Mouse (Mus musculus): Measurements from ENCODE around the gene Snx32. TPM values are rescaled to one million over a fixed set of nuclear protein-coding genes. Genes with fewer than 3 reads are reported as not detected.

The Snx32 gene
- polyA plus RNA-seq (2012; fragmentation: generic; extraction: Trizol), result 7.8 TPM

DNA sequence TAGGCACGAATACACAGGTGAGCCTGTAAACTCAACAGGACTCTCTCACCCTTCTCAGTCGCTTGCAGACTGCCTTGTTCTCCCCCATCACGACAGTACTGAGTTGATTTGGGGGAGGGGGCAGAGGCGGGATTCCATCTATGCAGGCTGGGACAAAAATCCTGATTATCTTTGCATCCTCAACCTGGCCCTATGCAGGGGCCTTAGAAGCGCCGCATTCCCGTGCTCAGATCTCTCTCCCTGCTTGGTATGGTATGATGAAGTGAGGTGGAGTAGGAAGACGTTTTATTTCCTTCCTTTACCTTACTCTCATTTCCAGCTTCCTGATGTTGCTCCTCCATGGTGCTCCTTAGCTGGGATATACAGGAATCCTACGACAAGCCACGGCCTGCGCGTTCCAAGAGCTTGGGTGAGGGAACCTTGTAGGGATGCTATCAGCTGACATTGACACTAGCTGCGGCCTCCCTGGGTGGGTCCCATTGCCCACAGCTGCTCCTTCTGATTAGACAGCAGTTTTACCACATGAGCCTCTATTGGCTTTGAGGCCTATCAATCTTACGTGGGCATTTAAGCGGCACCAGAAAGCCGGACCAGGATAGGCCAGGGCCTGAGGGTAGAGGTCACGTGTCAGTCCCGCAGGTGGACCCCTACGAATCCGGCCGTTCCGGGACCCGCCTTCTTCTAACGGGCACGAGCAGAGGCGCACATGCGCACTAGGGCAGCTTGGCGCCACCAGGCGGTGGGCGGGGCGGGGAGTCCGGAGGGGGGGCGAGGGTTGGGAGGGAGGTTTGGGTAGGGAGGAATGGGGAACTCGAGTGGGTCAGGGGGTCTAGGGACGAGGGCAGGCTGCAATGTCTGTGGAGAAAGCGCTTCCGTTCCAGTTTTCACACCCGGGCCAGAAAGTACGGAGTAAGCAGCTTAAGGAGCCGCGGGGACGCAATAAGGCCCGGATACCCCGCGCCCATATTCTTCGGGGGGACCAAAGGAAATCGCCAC, at the start of gene Snx32:
Gene Snx32 (minus strand): TSS at position 508 of the 996 bp plus-strand sequence.
- Histone ChIP-seq H3ac (ENCODE audit: control insufficient read depth, insufficient read length) (no peak within 1 kb of the TSS), H3K4me3 (peak within 1 kb of the TSS; percentile 30), H3K36me3 (ENCODE audit: control insufficient read depth, insufficient read depth) (no peaks in the 10 kb centered on the region), H3K27me3 (ENCODE audit: control insufficient read depth, insufficient read depth, insufficient read length) (no peaks in the 10 kb centered on the region), H3K79me2 (ENCODE audit: control insufficient read depth, insufficient read depth) (no peaks in the 10 kb centered on the region), H3K4me2 (ENCODE audit: low read depth) (peak within 1 kb of the TSS; percentile 72)
- TF ChIP-seq REST (IDR thresholded peaks at IDR 0.05; ENCODE audit: insufficient read depth, insufficient read length) (no peak), MYOD1 (IDR thresholded peaks at IDR 0.05; ENCODE audit: control insufficient read depth in 1 of 3, insufficient read length in 2 of 3, low read depth in 2 of 3) (peak in 1 of 3 experiments; percentile 14), TCF12 (IDR thresholded peaks at IDR 0.05; ENCODE audit: insufficient read depth, poor library complexity, severe bottlenecking) (no peak), MYOG (IDR thresholded peaks at IDR 0.05; ENCODE audit: control insufficient read depth in 1 of 3, insufficient read depth in 1 of 3, insufficient read length in 2 of 3, low read depth in 2 of 3) (peak in 1 of 3 experiments; percentile 28), E2F4 (IDR thresholded peaks at IDR 0.05; ENCODE audit: insufficient read depth) (no peak), SRF (IDR thresholded peaks at IDR 0.05; ENCODE audit: control insufficient read depth, insufficient read length, low read depth) (no peak), CEBPB (IDR thresholded peaks at IDR 0.05; ENCODE audit: insufficient read depth, poor library complexity, severe bottlenecking) (no peak), POLR2AphosphoS2 (IDR thresholded peaks at IDR 0.05; ENCODE audit: insufficient read length, low read depth) (peak; percentile 45), TCF3 (IDR thresholded peaks at IDR 0.05; ENCODE audit: insufficient read length, low read depth) (no peak), POLR2A (IDR thresholded peaks at IDR 0.05; ENCODE audit: insufficient read length, low read depth) (peak; percentile 51), MAX (IDR thresholded peaks at IDR 0.05; ENCODE audit: low read depth) (no peak), USF1 (IDR thresholded peaks at IDR 0.05; ENCODE audit: low read depth) (peak; percentile 85)

DNA sequence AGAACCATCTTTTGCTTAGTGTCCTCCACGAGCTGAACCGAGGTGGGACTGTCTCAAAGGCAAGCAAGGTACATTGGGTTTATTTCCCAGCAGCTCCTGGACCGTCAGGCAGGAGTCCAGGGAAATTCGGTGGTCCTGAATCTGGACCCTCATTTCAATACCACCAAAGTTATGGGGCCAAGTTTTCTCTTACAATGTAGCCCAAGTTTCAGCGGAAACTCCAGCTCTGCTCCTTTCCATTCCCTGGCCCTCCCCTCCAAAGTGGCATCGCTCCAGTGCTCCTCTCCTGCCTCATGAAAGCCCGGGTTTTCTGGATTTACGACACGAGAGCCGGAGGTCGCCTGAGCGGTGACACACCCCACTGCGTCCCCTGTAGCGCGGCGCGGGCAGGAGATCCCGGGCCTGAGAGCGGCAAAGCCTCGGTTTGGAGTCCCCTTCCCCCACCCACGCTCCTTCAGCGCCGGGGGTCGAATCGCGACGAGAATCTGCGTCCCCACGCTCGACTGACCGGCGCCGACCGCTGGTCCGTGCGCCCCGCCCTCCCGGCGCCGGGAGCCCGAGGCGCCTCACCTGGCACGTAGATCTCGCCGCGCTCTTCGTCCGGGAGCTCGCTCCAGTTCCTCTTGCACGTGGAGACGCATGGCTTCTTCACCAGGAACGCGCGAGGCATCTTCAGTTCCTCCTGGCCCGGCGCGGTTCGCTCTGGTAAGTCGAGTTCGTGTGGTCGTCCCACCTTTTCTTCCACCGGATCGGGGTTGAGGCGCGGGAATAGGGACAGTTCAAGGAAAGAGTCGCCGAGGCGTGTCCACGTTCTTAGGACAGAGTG, 49.5 kb upstream of the Snx32 start:
- no peak overlapping the region for H3K4me3 ChIP-seq
- H3ac ChIP-seq (ENCODE audit: control insufficient read depth, insufficient read length), result no peak overlapping the region
- H3K36me3 ChIP-seq (ENCODE audit: control insufficient read depth, insufficient read depth), result no peaks in the 10 kb centered on the region
- no peak for TF ChIP-seq TCF3 (IDR thresholded peaks at IDR 0.05; ENCODE audit: insufficient read length, low read depth)
- no peak for TF ChIP-seq SRF (IDR thresholded peaks at IDR 0.05; ENCODE audit: control insufficient read depth, insufficient read length, low read depth)
- TF ChIP-seq REST (IDR thresholded peaks at IDR 0.05; ENCODE audit: insufficient read depth, insufficient read length), result no peak
- TF ChIP-seq MYOG (IDR thresholded peaks at IDR 0.05; ENCODE audit: control insufficient read depth in 1 of 3, insufficient read depth in 1 of 3, insufficient read length in 2 of 3, low read depth in 2 of 3), result no peak
- TF ChIP-seq USF1 (IDR thresholded peaks at IDR 0.05; ENCODE audit: low read depth), result no peak
- TF ChIP-seq POLR2A (IDR thresholded peaks at IDR 0.05; ENCODE audit: insufficient read length, low read depth), result no peak
- no peak for TF ChIP-seq POLR2AphosphoS2 (IDR thresholded peaks at IDR 0.05; ENCODE audit: insufficient read length, low read depth)
- no peak for TF ChIP-seq MYOD1 (IDR thresholded peaks at IDR 0.05; ENCODE audit: control insufficient read depth in 1 of 3, insufficient read length in 2 of 3, low read depth in 2 of 3)
- no peak for TF ChIP-seq E2F4 (IDR thresholded peaks at IDR 0.05; ENCODE audit: insufficient read depth)
- no peak for TF ChIP-seq MAX (IDR thresholded peaks at IDR 0.05; ENCODE audit: low read depth)
- no peak for TF ChIP-seq CEBPB (IDR thresholded peaks at IDR 0.05; ENCODE audit: insufficient read depth, poor library complexity, severe bottlenecking)
- peaks cover 54% of the 10 kb centered on the region for H3K27me3 ChIP-seq (ENCODE audit: control insufficient read depth, insufficient read depth, insufficient read length)
- H3K4me2 ChIP-seq (ENCODE audit: low read depth), result no peak overlapping the region
- H3K79me2 ChIP-seq (ENCODE audit: control insufficient read depth, insufficient read depth), result no peaks in the 10 kb centered on the region

DNA sequence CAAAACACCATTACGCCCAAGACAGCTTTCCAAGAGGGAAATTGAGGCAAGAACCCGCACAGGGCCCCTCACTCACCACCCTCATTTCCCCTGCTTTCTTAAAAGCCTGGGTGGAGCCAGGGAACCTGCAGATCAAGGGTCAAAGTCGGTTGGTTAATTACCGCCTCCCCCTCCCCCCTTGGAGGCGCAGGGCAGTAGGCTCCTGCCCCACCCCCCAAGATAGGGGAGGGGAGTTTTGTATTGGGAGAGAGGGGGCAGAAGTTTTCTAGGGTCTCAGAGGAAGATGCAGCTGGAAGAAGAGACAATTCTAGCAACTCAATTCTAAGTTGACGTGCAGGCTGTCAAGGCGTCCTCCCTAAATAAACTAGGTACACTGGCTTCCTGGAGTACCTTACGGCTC, 48.9 kb upstream of the Snx32 start:
- no peaks in the 10 kb centered on the region for H3K36me3 ChIP-seq (ENCODE audit: control insufficient read depth, insufficient read depth)
- H3K4me3 ChIP-seq, result no peak overlapping the region
- H3K79me2 ChIP-seq (ENCODE audit: control insufficient read depth, insufficient read depth), result no peaks in the 10 kb centered on the region
- no peak overlapping the region for H3K4me2 ChIP-seq (ENCODE audit: low read depth)
- TF ChIP-seq CEBPB (IDR thresholded peaks at IDR 0.05; ENCODE audit: insufficient read depth, poor library complexity, severe bottlenecking), result no peak
- TF ChIP-seq MAX (IDR thresholded peaks at IDR 0.05; ENCODE audit: low read depth), result no peak
- no peak for TF ChIP-seq REST (IDR thresholded peaks at IDR 0.05; ENCODE audit: insufficient read depth, insufficient read length)
- no peak for TF ChIP-seq POLR2A (IDR thresholded peaks at IDR 0.05; ENCODE audit: insufficient read length, low read depth)
- no peak for TF ChIP-seq E2F4 (IDR thresholded peaks at IDR 0.05; ENCODE audit: insufficient read depth)
- TF ChIP-seq TCF3 (IDR thresholded peaks at IDR 0.05; ENCODE audit: insufficient read length, low read depth), result no peak
- TF ChIP-seq USF1 (IDR thresholded peaks at IDR 0.05; ENCODE audit: low read depth), result no peak
- TF ChIP-seq MYOD1 (IDR thresholded peaks at IDR 0.05; ENCODE audit: control insufficient read depth in 1 of 3, insufficient read length in 2 of 3, low read depth in 2 of 3), result no peak
- no peak for TF ChIP-seq TCF12 (IDR thresholded peaks at IDR 0.05; ENCODE audit: insufficient read depth, poor library complexity, severe bottlenecking)
- no peak for TF ChIP-seq POLR2AphosphoS2 (IDR thresholded peaks at IDR 0.05; ENCODE audit: insufficient read length, low read depth)
- no peak for TF ChIP-seq MYOG (IDR thresholded peaks at IDR 0.05; ENCODE audit: control insufficient read depth in 1 of 3, insufficient read depth in 1 of 3, insufficient read length in 2 of 3, low read depth in 2 of 3)
- no peak overlapping the region for H3ac ChIP-seq (ENCODE audit: control insufficient read depth, insufficient read length)
- peaks cover 54% of the 10 kb centered on the region for H3K27me3 ChIP-seq (ENCODE audit: control insufficient read depth, insufficient read depth, insufficient read length)

DNA sequence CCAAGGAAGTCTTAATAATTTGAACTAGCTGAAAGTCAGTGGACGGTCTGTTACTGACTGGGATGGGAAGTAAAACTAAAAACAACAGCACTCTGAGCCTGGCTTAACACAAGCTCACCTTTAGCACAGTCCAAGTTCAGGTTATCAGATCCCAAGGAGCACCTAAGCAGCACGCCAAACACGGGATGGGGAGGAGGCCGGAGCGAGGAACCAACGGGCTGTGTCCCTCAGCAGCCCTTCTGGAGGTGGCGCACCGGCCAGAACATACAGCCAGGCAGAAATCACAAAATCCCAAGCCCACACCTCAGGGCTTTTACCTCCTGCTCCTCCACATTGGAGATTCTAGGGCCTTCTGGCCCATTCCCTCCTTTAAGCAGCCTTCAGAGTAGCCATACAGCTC, 48.4 kb upstream of the Snx32 start:
- TF ChIP-seq MYOD1 (IDR thresholded peaks at IDR 0.05; ENCODE audit: control insufficient read depth in 1 of 3, insufficient read length in 2 of 3, low read depth in 2 of 3), result no peak
- no peak for TF ChIP-seq USF1 (IDR thresholded peaks at IDR 0.05; ENCODE audit: low read depth)
- no peak for TF ChIP-seq MAX (IDR thresholded peaks at IDR 0.05; ENCODE audit: low read depth)
- TF ChIP-seq TCF3 (IDR thresholded peaks at IDR 0.05; ENCODE audit: insufficient read length, low read depth), result no peak
- no peak for TF ChIP-seq E2F4 (IDR thresholded peaks at IDR 0.05; ENCODE audit: insufficient read depth)
- TF ChIP-seq SRF (IDR thresholded peaks at IDR 0.05; ENCODE audit: control insufficient read depth, insufficient read length, low read depth), result no peak
- no peak for TF ChIP-seq REST (IDR thresholded peaks at IDR 0.05; ENCODE audit: insufficient read depth, insufficient read length)
- no peak for TF ChIP-seq POLR2A (IDR thresholded peaks at IDR 0.05; ENCODE audit: insufficient read length, low read depth)
- no peak for TF ChIP-seq MYOG (IDR thresholded peaks at IDR 0.05; ENCODE audit: control insufficient read depth in 1 of 3, insufficient read depth in 1 of 3, insufficient read length in 2 of 3, low read depth in 2 of 3)
- TF ChIP-seq POLR2AphosphoS2 (IDR thresholded peaks at IDR 0.05; ENCODE audit: insufficient read length, low read depth), result no peak
- no peak for TF ChIP-seq CEBPB (IDR thresholded peaks at IDR 0.05; ENCODE audit: insufficient read depth, poor library complexity, severe bottlenecking)
- TF ChIP-seq TCF12 (IDR thresholded peaks at IDR 0.05; ENCODE audit: insufficient read depth, poor library complexity, severe bottlenecking), result no peak
- H3K4me3 ChIP-seq, result no peak overlapping the region
- no peak overlapping the region for H3ac ChIP-seq (ENCODE audit: control insufficient read depth, insufficient read length)
- no peaks in the 10 kb centered on the region for H3K79me2 ChIP-seq (ENCODE audit: control insufficient read depth, insufficient read depth)
- H3K27me3 ChIP-seq (ENCODE audit: control insufficient read depth, insufficient read depth, insufficient read length), result peaks cover 56% of the 10 kb centered on the region
- no peak overlapping the region for H3K4me2 ChIP-seq (ENCODE audit: low read depth)
- H3K36me3 ChIP-seq (ENCODE audit: control insufficient read depth, insufficient read depth), result no peaks in the 10 kb centered on the region
